Mouse (Mus musculus): ENCODE results near the gene Mapkapk3.
"Not testable (repeated sequence)": the region's sequence is repeated elsewhere in the genome, so short reads cannot be mapped to it uniquely, and the experiment has no call there.

The Mapkapk3 gene

DNA sequence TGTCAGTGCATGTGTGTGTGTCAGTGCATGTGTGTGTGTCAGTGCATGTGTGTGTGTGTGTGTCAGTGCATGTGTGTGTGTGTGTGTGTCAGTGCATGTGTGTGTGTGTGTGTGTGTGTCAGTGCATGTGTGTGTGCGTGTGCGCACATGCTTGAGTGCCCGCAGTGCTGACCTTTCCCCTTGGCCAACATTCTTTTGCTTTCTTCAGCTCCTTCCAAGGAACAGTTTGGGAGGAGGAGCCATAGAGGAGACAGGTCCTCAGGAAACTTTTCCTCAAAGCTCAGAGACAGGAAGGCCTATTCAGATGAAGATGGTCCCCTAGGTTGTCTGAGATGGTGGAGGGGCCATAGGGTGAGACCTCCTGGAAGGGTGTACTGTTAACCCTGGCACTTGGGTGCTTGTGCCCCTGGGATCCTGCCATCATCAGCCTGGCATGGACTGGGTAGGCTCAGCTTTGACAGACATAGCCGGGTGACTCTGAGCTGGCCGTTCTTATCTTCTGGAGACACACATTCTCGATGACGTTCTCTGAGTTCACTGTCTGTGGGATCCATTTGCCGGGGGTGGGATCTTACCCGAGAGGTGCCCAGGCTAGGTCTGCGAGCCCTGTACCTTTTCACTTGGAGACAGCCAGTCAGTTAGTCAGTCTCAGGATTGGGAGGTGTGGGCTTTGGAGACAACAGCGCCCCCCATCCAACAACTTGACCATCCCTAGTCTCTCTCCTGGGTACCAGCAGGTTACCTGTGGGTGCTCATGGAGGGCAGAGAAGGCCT, 17.6 kb upstream of the Mapkapk3 start:
- no peak for DNase-seq

DNA sequence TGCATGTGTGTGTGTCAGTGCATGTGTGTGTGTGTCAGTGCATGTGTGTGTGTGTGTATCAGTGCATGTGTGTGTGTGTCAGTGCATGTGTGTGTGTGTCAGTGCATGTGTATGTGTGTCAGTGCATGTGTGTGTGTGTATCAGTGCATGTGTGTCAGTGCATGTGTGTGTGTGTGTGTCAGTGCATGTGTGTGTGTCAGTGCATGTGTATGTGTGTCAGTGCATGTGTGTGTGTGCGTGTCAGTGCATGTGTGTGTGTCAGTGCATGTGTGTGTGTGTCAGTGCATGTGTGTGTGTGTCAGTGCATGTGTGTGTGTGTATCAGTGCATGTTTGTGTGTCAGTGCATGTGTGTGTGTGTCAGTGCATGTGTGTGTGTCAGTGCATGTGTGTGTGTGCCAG, 17.0 kb upstream of the Mapkapk3 start:
- not testable (repeated sequence) for DNase-seq

DNA sequence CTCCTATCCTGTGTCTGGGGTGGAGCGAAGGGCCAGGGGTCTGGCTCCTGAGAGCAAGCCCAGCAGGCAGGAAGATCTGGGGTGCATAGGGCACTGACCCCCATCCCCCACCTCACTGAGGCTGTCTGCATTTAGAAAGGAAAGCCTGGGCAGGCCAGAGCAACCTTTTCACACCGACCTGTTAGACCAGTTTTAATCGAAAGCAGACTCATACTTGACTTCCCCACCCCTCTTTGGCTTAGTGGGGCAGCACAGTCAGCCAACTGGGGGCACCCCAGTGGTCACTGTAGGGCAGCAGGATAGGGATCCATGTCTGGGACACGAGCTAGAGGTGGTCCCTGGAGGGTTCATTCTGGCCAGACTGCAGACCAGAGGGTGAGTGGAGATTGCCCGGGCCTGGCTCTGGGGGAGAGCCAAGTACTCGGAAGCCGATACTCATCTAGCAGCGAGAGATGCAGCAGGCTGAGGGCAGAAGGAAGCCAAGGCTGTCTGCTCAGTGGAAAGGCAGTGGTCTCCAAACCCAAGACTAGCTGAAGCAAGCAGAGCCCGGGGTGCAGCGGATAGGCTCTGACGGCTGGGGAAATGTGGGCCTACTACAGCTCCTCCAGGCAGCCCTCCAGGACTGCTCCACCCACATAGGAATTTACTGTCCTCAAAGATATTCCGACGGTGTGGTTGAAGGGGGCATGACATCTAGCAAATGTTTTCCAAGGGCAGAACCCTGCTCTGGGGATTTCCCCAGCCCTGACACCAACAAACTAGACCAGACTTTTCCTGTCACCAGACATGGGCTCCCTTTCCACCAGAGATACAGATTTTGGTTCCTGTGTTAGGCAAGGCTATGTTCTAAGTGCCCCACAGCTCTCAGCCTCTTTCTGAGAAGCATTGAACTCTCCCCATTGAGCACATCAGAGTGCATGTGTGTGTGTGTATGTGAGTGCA, 16.2 kb upstream of the Mapkapk3 start:
- DNase-seq: peak; percentile 62 to 64

DNA sequence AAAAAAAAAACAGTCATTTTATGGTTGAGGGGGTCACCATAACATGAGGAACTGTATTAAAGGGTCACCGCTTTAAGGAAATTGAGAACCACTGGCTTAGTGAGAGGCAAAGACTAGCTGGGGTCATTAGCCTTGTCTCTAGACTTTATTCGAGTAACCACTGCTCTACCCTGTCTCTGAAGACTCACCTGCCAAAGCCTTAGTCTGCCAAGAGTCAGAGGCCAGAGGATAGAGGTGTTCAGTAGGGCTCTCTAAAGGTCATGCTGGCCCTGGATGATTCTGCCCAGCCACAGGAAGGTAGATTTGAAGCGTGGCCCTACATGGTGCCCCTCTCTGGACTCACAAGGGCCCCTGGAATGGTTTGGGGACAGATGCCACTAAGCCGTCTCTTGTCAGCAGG, 15.3 kb upstream of the Mapkapk3 start:
- no peak for DNase-seq

DNA sequence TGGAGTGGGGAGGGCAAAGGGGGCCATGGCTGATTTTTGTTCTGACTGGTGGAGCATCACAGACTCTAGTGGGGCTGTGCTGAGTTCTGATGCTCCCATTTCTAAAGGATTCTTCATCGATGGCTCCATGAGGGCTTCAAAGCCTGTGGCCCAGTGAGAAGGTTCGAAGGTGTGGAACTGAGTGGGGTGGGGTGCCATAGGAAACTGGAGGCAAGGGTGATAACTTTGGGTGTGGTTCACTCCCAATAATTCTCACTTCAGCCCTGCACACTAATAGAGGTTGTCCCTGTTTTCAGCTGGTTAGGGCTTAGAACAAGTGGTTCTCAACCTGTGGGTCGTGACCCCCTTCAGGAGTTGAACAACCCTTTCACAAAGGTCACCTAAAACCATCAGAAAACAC, 14.7 kb upstream of the Mapkapk3 start:
- no peak for DNase-seq

DNA sequence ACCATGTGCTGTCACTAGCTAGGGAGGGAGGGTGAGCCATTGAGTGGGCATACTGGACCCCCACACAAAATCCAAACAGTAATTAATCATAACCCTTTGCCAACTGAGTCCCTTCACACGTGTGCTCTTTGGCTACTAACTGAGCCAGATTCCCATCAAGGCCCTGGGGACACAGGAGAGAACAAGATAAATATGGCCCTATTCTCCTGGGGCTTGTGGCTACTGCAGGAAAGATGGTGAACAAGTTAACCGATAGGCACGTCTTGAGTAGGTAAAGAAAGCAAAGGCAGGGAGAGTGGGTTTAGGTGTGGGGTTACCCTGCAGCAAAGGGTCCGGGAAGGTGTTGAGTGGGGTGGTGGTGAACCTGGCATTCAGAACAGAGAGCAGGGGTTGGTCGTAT, 14.2 kb upstream of the Mapkapk3 start:
- no peak for DNase-seq

DNA sequence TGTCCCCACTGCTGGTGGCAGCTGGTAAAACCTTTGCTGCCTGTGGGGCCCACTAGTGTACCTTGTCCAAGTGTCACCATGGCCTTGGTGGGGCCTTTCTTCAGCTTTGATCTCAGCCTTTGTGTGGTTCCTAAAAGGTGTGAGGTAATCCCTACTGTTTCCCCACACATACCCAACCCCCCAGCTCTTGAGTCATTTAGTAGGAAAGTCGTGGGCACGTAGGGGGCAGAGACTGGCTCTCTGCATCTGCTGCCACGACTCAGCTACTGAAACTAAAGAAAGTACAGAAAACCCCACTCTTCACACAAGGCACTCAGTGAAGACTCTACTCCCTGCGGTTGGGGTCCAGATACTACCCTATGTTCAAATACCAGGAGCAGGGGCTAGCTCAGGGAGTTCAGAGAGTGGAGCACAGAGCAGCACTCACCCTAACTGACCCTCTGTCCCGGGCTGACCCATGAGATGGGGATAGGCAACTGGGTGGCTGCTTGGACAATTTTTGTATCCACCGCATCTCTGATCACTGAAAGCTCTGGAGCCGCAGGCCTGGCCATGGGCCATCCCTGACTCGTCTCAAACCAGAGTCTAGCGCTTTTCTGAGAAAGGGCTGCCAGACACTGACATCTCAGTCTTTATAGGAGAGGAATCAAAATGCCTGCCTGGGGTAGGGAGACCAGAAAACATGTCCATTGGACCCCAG, 13.6 kb upstream of the Mapkapk3 start:
- no peak for DNase-seq

GRCm38 (mm10) chr9:107302592-107302991, 12.9 kb upstream of the Mapkapk3 start:
- DNase-seq: no peak

DNA sequence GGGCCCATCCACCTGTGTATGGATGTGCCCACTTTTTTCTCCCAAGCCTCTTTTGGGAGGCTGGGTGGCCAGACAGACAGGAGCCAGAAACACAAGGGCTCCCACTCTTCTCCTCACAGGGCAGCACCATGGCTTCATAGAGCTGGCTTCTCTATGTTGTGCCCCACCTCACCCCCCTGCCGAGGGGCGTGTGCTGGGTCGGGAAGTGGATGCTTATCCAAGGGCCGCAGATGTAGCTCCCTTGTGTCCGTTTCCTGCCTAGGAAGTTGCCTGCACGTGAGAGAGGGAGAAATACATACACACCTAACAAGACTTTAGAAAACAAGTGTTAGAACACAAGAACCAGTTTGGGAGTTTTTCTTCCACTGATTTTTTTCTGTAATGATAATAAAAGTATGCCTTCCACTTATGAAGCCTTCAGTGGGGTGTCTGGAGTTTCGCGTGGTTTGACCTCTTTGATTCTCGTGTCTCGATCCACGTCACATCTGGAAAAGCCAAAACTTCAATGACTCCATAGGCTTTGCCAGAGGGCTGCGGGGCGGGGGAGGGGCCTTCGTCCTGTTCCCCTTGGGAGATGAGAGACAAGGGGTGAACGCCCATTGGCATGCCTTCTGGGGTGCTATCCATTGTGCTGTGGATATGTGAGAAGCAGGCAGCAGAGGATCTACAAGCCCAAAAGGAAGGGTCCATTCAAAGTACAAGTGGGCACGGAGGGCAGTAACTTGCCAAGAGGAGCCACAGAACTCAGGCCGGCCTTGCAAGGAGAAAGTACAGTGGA, 12.1 kb upstream of the Mapkapk3 start:
- DNase-seq: no peak

DNA sequence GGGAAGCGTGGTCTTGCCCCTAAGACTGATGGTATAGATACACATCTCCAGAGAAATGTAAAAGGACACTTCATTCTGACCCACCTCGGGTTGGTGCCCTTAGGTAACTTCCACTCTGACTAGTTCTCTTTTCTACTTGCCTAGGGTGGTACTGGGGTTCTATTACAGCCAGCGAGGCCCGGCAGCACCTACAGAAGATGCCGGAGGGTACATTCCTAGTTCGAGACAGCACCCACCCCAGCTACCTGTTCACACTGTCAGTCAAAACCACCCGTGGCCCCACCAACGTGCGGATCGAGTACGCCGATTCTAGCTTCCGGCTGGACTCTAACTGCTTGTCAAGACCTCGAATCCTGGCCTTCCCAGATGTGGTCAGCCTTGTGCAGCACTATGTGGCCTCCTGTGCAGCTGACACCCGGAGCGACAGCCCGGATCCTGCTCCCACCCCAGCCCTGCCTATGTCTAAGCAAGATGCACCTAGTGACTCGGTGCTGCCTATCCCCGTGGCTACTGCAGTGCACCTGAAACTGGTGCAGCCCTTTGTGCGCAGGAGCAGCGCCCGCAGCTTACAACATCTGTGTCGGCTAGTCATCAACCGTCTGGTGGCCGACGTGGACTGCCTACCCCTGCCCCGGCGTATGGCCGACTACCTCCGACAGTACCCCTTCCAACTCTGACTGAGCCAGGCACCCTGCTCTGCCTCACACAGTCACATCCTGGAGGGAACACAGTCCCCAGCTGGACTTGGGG, 10.7 kb upstream of the Mapkapk3 start:
- no peak for DNase-seq

DNA sequence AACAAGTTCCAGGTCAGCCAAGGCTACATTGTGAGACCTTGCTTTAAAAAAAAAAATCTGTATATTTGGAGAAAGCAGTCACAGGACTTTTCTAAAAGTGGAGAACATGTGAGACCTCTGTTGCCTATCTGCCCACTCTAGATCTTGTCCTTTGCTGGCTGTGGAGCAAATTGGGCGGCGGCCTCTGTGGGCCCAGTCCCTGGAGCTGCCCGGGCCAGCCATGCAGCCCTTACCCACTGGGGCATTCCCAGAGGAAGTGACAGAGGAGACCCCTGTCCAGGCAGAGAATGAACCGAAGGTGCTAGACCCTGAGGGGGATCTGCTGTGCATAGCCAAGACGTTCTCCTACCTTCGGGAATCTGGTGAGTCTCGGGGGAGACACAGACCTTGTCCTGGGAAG, 10.1 kb upstream of the Mapkapk3 start:
- DNase-seq: no peak

DNA sequence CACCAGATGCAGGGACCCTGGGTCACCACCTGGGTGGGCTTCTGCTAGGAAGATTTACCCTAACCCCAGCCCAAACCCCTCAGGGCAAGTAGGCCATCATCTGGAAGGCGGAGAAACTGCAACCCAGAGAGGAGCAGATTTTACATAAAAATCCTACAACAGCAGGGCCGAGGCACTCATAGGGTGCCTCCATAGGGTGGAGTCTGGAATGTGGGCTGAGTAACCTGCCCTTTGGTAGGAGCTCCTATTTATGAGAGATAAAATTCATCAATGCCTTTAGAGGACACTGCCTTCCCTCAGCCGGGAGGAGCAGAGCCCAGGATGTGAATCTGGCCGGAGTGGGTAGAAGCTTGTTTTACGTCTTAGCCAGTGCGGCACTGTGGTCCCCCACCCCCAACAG, 9.2 kb upstream of the Mapkapk3 start:
- DNase-seq: no peak

GRCm38 (mm10) chr9:107298059-107298780, 8.5 kb upstream of the Mapkapk3 start:
- no peak for DNase-seq

GRCm38 (mm10) chr9:107297658-107298057, 8.0 kb upstream of the Mapkapk3 start:
- DNase-seq: no peak

DNA sequence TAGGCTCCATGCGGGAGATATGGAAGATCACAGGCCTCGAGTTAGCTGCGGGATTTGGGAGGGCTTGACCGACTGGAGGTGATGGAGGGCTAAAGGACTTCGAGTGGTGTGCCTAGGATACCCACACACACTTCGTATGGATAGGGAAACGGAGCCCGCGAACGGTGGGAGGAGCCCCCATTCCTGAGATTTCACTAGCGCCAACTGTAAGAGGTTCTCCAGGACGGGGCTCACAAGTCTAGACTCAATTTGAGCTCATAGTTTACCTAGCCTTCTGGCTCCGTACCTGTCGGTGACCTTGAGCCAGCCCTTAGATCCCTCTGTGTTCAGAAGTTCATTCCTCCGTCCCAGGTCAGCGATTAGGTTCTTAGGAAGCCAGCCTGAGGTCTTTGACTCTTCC, 7.4 kb upstream of the Mapkapk3 start:
- no peak for DNase-seq

DNA sequence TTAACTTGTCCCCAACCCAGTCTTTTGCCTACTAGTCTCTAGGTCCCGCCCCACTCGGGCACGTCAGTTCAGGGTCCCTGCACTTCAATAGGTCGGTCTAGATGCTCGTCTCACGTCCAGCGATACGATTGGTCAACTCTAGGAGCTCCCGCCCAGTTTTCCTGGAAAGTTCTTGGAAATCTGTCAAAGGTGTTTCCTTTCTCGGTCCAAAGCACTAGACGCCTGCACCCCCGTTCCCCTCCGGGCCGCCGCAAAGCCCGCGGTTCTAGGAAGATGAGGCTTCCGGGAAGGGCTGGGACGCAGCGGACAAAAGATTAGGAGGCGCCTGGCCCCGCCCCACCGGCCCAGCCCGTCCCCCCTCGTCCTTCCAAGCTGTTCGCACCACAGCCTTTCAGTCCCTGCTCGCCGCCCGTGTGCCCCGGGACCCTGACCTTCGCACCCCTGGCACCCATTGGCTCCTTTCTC, 6.9 kb upstream of the Mapkapk3 start:
- peak; percentile 96 for DNase-seq

DNA sequence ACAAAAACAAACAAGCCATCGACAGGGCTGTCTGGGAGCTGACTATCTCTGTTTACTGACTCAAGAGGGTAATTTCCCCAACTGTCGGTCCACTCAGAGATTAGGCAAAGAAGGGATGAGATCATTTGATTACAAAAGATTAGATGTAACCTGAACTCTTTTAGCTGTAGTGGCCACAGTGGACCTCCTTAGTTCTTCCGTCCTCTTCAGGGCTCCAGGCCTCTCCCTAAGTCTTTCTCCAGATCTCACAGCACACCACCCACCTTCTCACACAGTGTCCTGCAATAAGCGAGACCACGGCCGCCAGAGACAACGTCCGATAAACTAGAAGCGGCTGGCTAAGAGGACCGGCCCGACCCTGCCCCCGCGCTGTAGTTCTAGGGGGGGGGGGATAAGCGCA, 6.4 kb upstream of the Mapkapk3 start:
- DNase-seq: no peak

GRCm38 (mm10) chr9:107296016-107296040, 6.2 kb upstream of the Mapkapk3 start, which contains the start of gene Cish:
Cish (plus strand) TSS chr9:107296026.
- DNase-seq: no peak

- no peak for DNase-seq
Observed at GRCm38 (mm10) chr9:107295616-107296015, 5.9 kb upstream of the Mapkapk3 start.

GRCm38 (mm10) chr9:107294249-107294648, 4.6 kb upstream of the Mapkapk3 start:
- peak; percentile 95 for DNase-seq

- DNase-seq: peak; percentile 93 to 96
Observed at GRCm38 (mm10) chr9:107290897-107291296, 1.2 kb upstream of the Mapkapk3 start.

- DNase-seq: no peak
Observed at GRCm38 (mm10) chr9:107288711-107289110, 966 bp downstream of the Mapkapk3 start.
